Mouse (Mus musculus) neutrophil, adult 65 days (primary cell): ENCODE measurements around the gene Mob2. TPM values are rescaled to one million over a fixed set of nuclear protein-coding genes. Genes with fewer than 3 reads are reported as not detected.

ENCODE experiments used
- total RNA-seq: library from RNA; stranded (reverse); gene quantifications from 2 replicates; pipeline ENCODE4 v1.2.4, GENCODE M21; 2023

Mob2 gene
- 36.0 and 67.4 TPM in 2 replicates for total RNA-seq

GRCm38 (mm10) chr7:142060931-142061565, at the start of gene Mob2:
Gene Mob2, minus strand, starts transcription at chr7:142061065.

GRCm38 (mm10) chr7:142095183-142095931, 34.5 kb upstream of the Mob2 start, which contains the start of gene Dusp8:
Gene Dusp8, minus strand, starts transcription at chr7:142095843.

Other genes with a start within 250 kb of the Mob2 start
- not detected in 2 replicates for gene Muc5b, start 222.0 kb downstream of the Mob2 start, total RNA-seq
- 86.6 and 106 TPM in 2 replicates for gene Tollip, start 142.6 kb downstream of the Mob2 start, total RNA-seq
- gene Brsk2, start 111.3 kb downstream of the Mob2 start, total RNA-seq: not detected in 2 replicates
- 1.3 and 1.5 TPM in 2 replicates for gene Dusp8, start 34.8 kb upstream of the Mob2 start, total RNA-seq
- gene Gm45618, start 59.7 kb upstream of the Mob2 start, total RNA-seq: not detected in 2 replicates
- not detected in 2 replicates for gene Gm39115, start 75.0 kb upstream of the Mob2 start, total RNA-seq
- not detected in 2 replicates for gene Gm45337, start 83.5 kb upstream of the Mob2 start, total RNA-seq
- not detected in 2 replicates for gene Gm29735, start 96.0 kb upstream of the Mob2 start, total RNA-seq
- gene Gm4553, start 104.7 kb upstream of the Mob2 start, total RNA-seq: not detected in 2 replicates
- not detected in 2 replicates for gene Krtap5-2, start 114.9 kb upstream of the Mob2 start, total RNA-seq
- not detected in 2 replicates for gene Gm10153, start 129.3 kb upstream of the Mob2 start, total RNA-seq
- not detected in 2 replicates for gene Krtap5-3, start 140.3 kb upstream of the Mob2 start, total RNA-seq
- not detected in 2 replicates for gene Gm7579, start 150.8 kb upstream of the Mob2 start, total RNA-seq
- gene Krtap5-5, start 168.9 kb upstream of the Mob2 start, total RNA-seq: not detected in 2 replicates
- gene Gm40460, start 180.0 kb upstream of the Mob2 start, total RNA-seq: not detected in 2 replicates
- gene Gm2431, start 197.3 kb upstream of the Mob2 start, total RNA-seq: not detected in 2 replicates
- not detected in 2 replicates for gene Gm4559, start 213.3 kb upstream of the Mob2 start, total RNA-seq
- gene Krtap5-1, start 236.1 kb upstream of the Mob2 start, total RNA-seq: not detected in 2 replicates
- gene Krtap5-4, start 242.5 kb upstream of the Mob2 start, total RNA-seq: not detected in 2 replicates